Mouse (Mus musculus): ENCODE measurements around the gene Tbl3. TPM values are rescaled to one million over a fixed set of nuclear protein-coding genes. Genes with fewer than 3 reads are reported as not detected.
A peak's percentile ranks its signal among the peaks of the same experiment; 100 is the strongest.

Tbl3 gene
- polyA plus RNA-seq, 1 experiment from 2014 or later: 111 TPM

- Histone ChIP-seq H3K27me3 (ENCODE audit: control insufficient read depth, insufficient read depth, low read length) (no peaks in the 10 kb centered on the region), H3K9me3 (ENCODE audit: control insufficient read depth, low read length) (no peaks in the 10 kb centered on the region), H3K27ac (ENCODE audit: low read depth, low read length) (no peak overlapping the region), H3K9ac (ENCODE audit: low read length) (no peak overlapping the region), H3K4me1 (replicated peaks; ENCODE audit: control insufficient read depth, insufficient read depth, low read length) (peaks cover 9% of the 10 kb centered on the region; the same call in 1 of the 2 replicates), H3K36me3 (ENCODE audit: control insufficient read depth, insufficient read depth, low read length) (no peaks in the 10 kb centered on the region), H3K4me3 (ENCODE audit: low read depth, low read length) (no peak overlapping the region), H3K4me2 (ENCODE audit: low read depth, low read length, severe bottlenecking) (no peak overlapping the region)
- DNase-seq (ENCODE audit: low spot score) (no peak), ATAC-seq (replicated peaks; ENCODE audit: low FRiP score) (no peak)
- WGBS: 84% methylated on average over 12 of the region's 12 CpGs
Measured at GRCm38 (mm10) chr17:24732233-24732935, 24.9 kb upstream of the Tbl3 start.

- no peaks in the 10 kb centered on the region for H3K36me3 ChIP-seq (ENCODE audit: control insufficient read depth, insufficient read depth, low read length)
- no peaks in the 10 kb centered on the region for H3K9me3 ChIP-seq (ENCODE audit: control insufficient read depth, low read length)
- H3K4me2 ChIP-seq (ENCODE audit: low read depth, low read length, severe bottlenecking): no peak overlapping the region
- H3K9ac ChIP-seq (ENCODE audit: low read length): no peak overlapping the region
- DNase-seq (ENCODE audit: low spot score) (no peak), ATAC-seq (replicated peaks; ENCODE audit: low FRiP score) (no peak)
- no peaks in the 10 kb centered on the region for H3K4me1 ChIP-seq (replicated peaks; ENCODE audit: control insufficient read depth, insufficient read depth, low read length)
- H3K27me3 ChIP-seq (ENCODE audit: control insufficient read depth, insufficient read depth, low read length): no peaks in the 10 kb centered on the region
- no peak overlapping the region for H3K4me3 ChIP-seq (ENCODE audit: low read depth, low read length)
- no peak overlapping the region for H3K27ac ChIP-seq (ENCODE audit: low read depth, low read length)
- WGBS: 82% methylated on average over 14 of the region's 14 CpGs
Measured at GRCm38 (mm10) chr17:24730787-24731186, 23.3 kb upstream of the Tbl3 start.

- DNase-seq (ENCODE audit: low spot score): no peak
- WGBS: 89% methylated on average over 6 of the region's 6 CpGs
- no peaks in the 10 kb centered on the region for H3K9me3 ChIP-seq (ENCODE audit: control insufficient read depth, low read length)
Measured at GRCm38 (mm10) chr17:24729067-24729466, 21.6 kb upstream of the Tbl3 start.

GRCm38 (mm10) chr17:24728184-24728583, 20.7 kb upstream of the Tbl3 start:
- H3K4me2 ChIP-seq (ENCODE audit: low read depth, low read length, severe bottlenecking): no peak overlapping the region
- no peak for DNase-seq (ENCODE audit: low spot score)
- no peaks in the 10 kb centered on the region for H3K27me3 ChIP-seq (ENCODE audit: control insufficient read depth, insufficient read depth, low read length)
- H3K36me3 ChIP-seq (ENCODE audit: control insufficient read depth, insufficient read depth, low read length): no peaks in the 10 kb centered on the region
- H3K4me3 ChIP-seq (ENCODE audit: low read depth, low read length): no peak overlapping the region
- WGBS: 79% methylated on average over 17 of the region's 17 CpGs
- H3K9ac ChIP-seq (ENCODE audit: low read length): no peak overlapping the region
- H3K4me1 ChIP-seq (replicated peaks; ENCODE audit: control insufficient read depth, insufficient read depth, low read length): peaks cover 4% of the 10 kb centered on the region
- no peak overlapping the region for H3K27ac ChIP-seq (ENCODE audit: low read depth, low read length)
- no peaks in the 10 kb centered on the region for H3K9me3 ChIP-seq (ENCODE audit: control insufficient read depth, low read length)
- no peak for ATAC-seq (replicated peaks; ENCODE audit: low FRiP score)

More at GRCm38 (mm10) chr17:24729067-24729466, 21.6 kb upstream of the Tbl3 start:
- Histone ChIP-seq H3K4me2 (ENCODE audit: low read depth, low read length, severe bottlenecking) (no peak overlapping the region), H3K4me3 (ENCODE audit: low read depth, low read length) (no peak overlapping the region), H3K27ac (ENCODE audit: low read depth, low read length) (no peak overlapping the region), H3K9ac (ENCODE audit: low read length) (no peak overlapping the region), H3K36me3 (ENCODE audit: control insufficient read depth, insufficient read depth, low read length) (no peaks in the 10 kb centered on the region), H3K4me1 (replicated peaks; ENCODE audit: control insufficient read depth, insufficient read depth, low read length) (no peaks in the 10 kb centered on the region), H3K27me3 (ENCODE audit: control insufficient read depth, insufficient read depth, low read length) (no peaks in the 10 kb centered on the region)
- ATAC-seq (replicated peaks; ENCODE audit: low FRiP score): no peak

DNA sequence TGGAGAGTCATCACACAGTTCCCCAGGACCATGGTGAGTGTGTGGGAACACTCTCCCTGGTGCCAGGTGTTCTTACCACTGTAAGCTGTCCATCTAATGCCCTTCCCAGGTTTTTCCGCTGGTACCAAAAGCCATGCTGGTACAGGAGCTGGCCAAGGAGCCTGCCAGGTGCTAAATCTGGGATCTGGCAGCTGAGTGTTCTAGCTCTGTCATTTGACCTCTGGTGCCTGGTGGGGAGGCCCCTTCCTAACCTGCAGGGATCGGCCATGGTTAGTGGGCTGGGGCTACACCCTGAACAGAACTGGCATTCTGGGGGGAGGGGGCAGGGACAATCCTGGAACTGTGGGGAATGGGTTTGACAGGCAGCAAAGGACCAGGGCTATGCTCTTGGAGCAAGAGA, 20.2 kb upstream of the Tbl3 start, which contains the start of gene Rpl3l:
Gene Rpl3l (plus strand): TSS at position 203 of the 400 bp plus-strand sequence.
- Histone ChIP-seq H3K4me1 (replicated peaks; ENCODE audit: control insufficient read depth, insufficient read depth, low read length) (peaks cover 6% of the 10 kb centered on the region), H3K27ac (ENCODE audit: low read depth, low read length) (no peak within 1 kb of the TSS), H3K27me3 (ENCODE audit: control insufficient read depth, insufficient read depth, low read length) (no peaks in the 10 kb centered on the region), H3K4me2 (ENCODE audit: low read depth, low read length, severe bottlenecking) (no peak within 1 kb of the TSS), H3K9me3 (ENCODE audit: control insufficient read depth, low read length) (no peaks in the 10 kb centered on the region), H3K4me3 (ENCODE audit: low read depth, low read length) (no peak within 1 kb of the TSS), H3K9ac (ENCODE audit: low read length) (no peak within 1 kb of the TSS), H3K36me3 (ENCODE audit: control insufficient read depth, insufficient read depth, low read length) (no peaks in the 10 kb centered on the region)
- DNase-seq (ENCODE audit: low spot score): no peak
- 88% methylated on average over 2 of the region's 2 CpGs for WGBS
- ATAC-seq (replicated peaks; ENCODE audit: low FRiP score): no peak

- H3K4me1 ChIP-seq (replicated peaks; ENCODE audit: control insufficient read depth, insufficient read depth, low read length): peaks cover 13% of the 10 kb centered on the region
- no peak overlapping the region for H3K4me2 ChIP-seq (ENCODE audit: low read depth, low read length, severe bottlenecking)
- no peak overlapping the region for H3K4me3 ChIP-seq (ENCODE audit: low read depth, low read length)
- 80% methylated on average over 3 of the region's 3 CpGs for WGBS
- no peak for ATAC-seq (replicated peaks; ENCODE audit: low FRiP score)
- DNase-seq (ENCODE audit: low spot score): no peak
- no peak overlapping the region for H3K27ac ChIP-seq (ENCODE audit: low read depth, low read length)
- no peak overlapping the region for H3K9ac ChIP-seq (ENCODE audit: low read length)
- no peaks in the 10 kb centered on the region for H3K9me3 ChIP-seq (ENCODE audit: control insufficient read depth, low read length)
- H3K27me3 ChIP-seq (ENCODE audit: control insufficient read depth, insufficient read depth, low read length): no peaks in the 10 kb centered on the region
- H3K36me3 ChIP-seq (ENCODE audit: control insufficient read depth, insufficient read depth, low read length): peaks cover 3% of the 10 kb centered on the region
Measured at GRCm38 (mm10) chr17:24725637-24726390, 18.4 kb upstream of the Tbl3 start.

GRCm38 (mm10) chr17:24724184-24724583, 16.7 kb upstream of the Tbl3 start, which contains the start of gene Ndufb10:
Gene Ndufb10, minus strand, starts transcription at chr17:24724478.
- H3K36me3 ChIP-seq (ENCODE audit: control insufficient read depth, insufficient read depth, low read length): peaks cover 3% of the 10 kb centered on the region
- no peaks in the 10 kb centered on the region for H3K9me3 ChIP-seq (ENCODE audit: control insufficient read depth, low read length)
- peak within 1 kb of the TSS; percentile 86 for H3K4me2 ChIP-seq (ENCODE audit: low read depth, low read length, severe bottlenecking)
- H3K4me3 ChIP-seq (ENCODE audit: low read depth, low read length): peak within 1 kb of the TSS; percentile 84
- no peaks in the 10 kb centered on the region for H3K27me3 ChIP-seq (ENCODE audit: control insufficient read depth, insufficient read depth, low read length)
- H3K27ac ChIP-seq (ENCODE audit: low read depth, low read length): peak within 1 kb of the TSS; percentile 46; the same call in 1 of the 2 replicates
- peak within 1 kb of the TSS; percentile 86 for H3K9ac ChIP-seq (ENCODE audit: low read length)
- 0% methylated on average over 30 of the region's 30 CpGs for WGBS
- ATAC-seq (replicated peaks; ENCODE audit: low FRiP score) (peak; percentile 71), DNase-seq (ENCODE audit: low spot score) (peak; percentile 98)
- peaks cover 13% of the 10 kb centered on the region for H3K4me1 ChIP-seq (replicated peaks; ENCODE audit: control insufficient read depth, insufficient read depth, low read length)

GRCm38 (mm10) chr17:24723881-24724180, 16.4 kb upstream of the Tbl3 start:
- 0 out of 2 replicates have a peak overlapping the region, but pooled peaks have one; percentile 31 for H3K27ac ChIP-seq (ENCODE audit: low read depth, low read length)
- peak overlapping the region; percentile 86 for H3K9ac ChIP-seq (ENCODE audit: low read length)
- H3K4me1 ChIP-seq (replicated peaks; ENCODE audit: control insufficient read depth, insufficient read depth, low read length): peaks cover 13% of the 10 kb centered on the region
- DNase-seq (ENCODE audit: low spot score) (no peak), ATAC-seq (replicated peaks; ENCODE audit: low FRiP score) (no peak)
- H3K4me2 ChIP-seq (ENCODE audit: low read depth, low read length, severe bottlenecking): peak overlapping the region; percentile 86
- WGBS: 0% methylated on average over 15 of the region's 15 CpGs
- H3K4me3 ChIP-seq (ENCODE audit: low read depth, low read length): peak overlapping the region; percentile 84
- H3K9me3 ChIP-seq (ENCODE audit: control insufficient read depth, low read length): no peaks in the 10 kb centered on the region
- peaks cover 3% of the 10 kb centered on the region for H3K36me3 ChIP-seq (ENCODE audit: control insufficient read depth, insufficient read depth, low read length)
- H3K27me3 ChIP-seq (ENCODE audit: control insufficient read depth, insufficient read depth, low read length): no peaks in the 10 kb centered on the region
